Mouse (Mus musculus): ENCODE results near the gene Spaca3. TPM values are rescaled to one million over a fixed set of nuclear protein-coding genes. Genes with fewer than 3 reads are reported as not detected.

Spaca3 gene
- polyA plus RNA-seq, 2 experiments, result not detected

GRCm38 (mm10) chr11:80835395-80835794 is 22.8 kb upstream of the Spaca3 start:
- H3K27ac ChIP-seq (replicated peaks; ENCODE audit: low read depth, low read length), result no peak overlapping the region
- no peak overlapping the region for H3K4me2 ChIP-seq (replicated peaks; ENCODE audit: low read depth, low read length, severe bottlenecking)
- H3K4me3 ChIP-seq (replicated peaks; ENCODE audit: low read length), result no peak overlapping the region
- DNase-seq (ENCODE audit: low spot score), result no peak
- no peaks in the 10 kb centered on the region for H3K9me3 ChIP-seq (ENCODE audit: control insufficient read depth, low read length)
- H3K4me1 ChIP-seq (ENCODE audit: control insufficient read depth, insufficient read depth, low read length), result no peaks in the 10 kb centered on the region
- no peak for ATAC-seq (ENCODE audit: low FRiP score, low read depth)
- H3K27me3 ChIP-seq (ENCODE audit: control insufficient read depth, insufficient read depth, low read length), result no peaks in the 10 kb centered on the region
- H3K36me3 ChIP-seq (ENCODE audit: control insufficient read depth, insufficient read depth, low read length), result no peaks in the 10 kb centered on the region
- no peak for TF ChIP-seq POLR2A (IDR thresholded peaks at IDR 0.05; ENCODE audit: borderline replicate concordance, extremely low read depth, insufficient read depth, insufficient read length)
- H3K9ac ChIP-seq (ENCODE audit: low read depth, low read length, severe bottlenecking), result no peak overlapping the region
- 80% methylated on average over 2 of the region's 2 CpGs for WGBS

DNA sequence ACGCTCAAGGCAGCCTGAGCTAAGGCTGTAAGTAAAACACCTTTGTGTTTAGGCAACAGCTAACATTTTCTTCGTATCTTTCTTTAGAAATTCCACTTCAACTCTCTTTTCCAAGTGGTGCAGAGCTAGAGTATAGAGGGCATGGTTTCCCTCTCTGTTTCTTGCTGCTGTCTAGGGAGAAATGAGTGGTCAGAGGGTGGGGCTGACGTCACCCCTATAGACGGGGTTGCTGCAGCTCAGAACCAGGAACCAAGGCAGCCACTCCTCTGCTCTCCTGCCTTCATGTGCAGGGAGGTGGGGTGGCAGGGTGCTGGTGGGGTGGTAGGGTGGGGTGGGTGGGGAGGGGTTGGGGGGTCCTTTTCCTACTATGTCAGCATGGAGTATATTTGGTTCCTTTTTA is 22.3 kb upstream of the Spaca3 start:
- Histone ChIP-seq H3K9ac (ENCODE audit: low read depth, low read length, severe bottlenecking) (no peak overlapping the region), H3K4me3 (replicated peaks; ENCODE audit: low read length) (no peak overlapping the region), H3K9me3 (ENCODE audit: control insufficient read depth, low read length) (no peaks in the 10 kb centered on the region), H3K36me3 (ENCODE audit: control insufficient read depth, insufficient read depth, low read length) (no peaks in the 10 kb centered on the region), H3K27me3 (ENCODE audit: control insufficient read depth, insufficient read depth, low read length) (no peaks in the 10 kb centered on the region), H3K27ac (replicated peaks; ENCODE audit: low read depth, low read length) (no peak overlapping the region), H3K4me2 (replicated peaks; ENCODE audit: low read depth, low read length, severe bottlenecking) (no peak overlapping the region), H3K4me1 (ENCODE audit: control insufficient read depth, insufficient read depth, low read length) (no peaks in the 10 kb centered on the region)
- DNase-seq (ENCODE audit: low spot score) (no peak), ATAC-seq (ENCODE audit: low FRiP score, low read depth) (no peak)
- no peak for TF ChIP-seq POLR2A (IDR thresholded peaks at IDR 0.05; ENCODE audit: borderline replicate concordance, extremely low read depth, insufficient read depth, insufficient read length)
- WGBS, result 59% methylated on average over 4 of the region's 4 CpGs

GRCm38 (mm10) chr11:80838724-80839123 is 19.4 kb upstream of the Spaca3 start:
- Histone ChIP-seq H3K9ac (ENCODE audit: low read depth, low read length, severe bottlenecking) (no peak overlapping the region), H3K9me3 (ENCODE audit: control insufficient read depth, low read length) (no peaks in the 10 kb centered on the region), H3K4me3 (replicated peaks; ENCODE audit: low read length) (no peak overlapping the region), H3K4me2 (replicated peaks; ENCODE audit: low read depth, low read length, severe bottlenecking) (no peak overlapping the region), H3K4me1 (ENCODE audit: control insufficient read depth, insufficient read depth, low read length) (no peaks in the 10 kb centered on the region), H3K27ac (replicated peaks; ENCODE audit: low read depth, low read length) (no peak overlapping the region), H3K27me3 (ENCODE audit: control insufficient read depth, insufficient read depth, low read length) (no peaks in the 10 kb centered on the region), H3K36me3 (ENCODE audit: control insufficient read depth, insufficient read depth, low read length) (no peaks in the 10 kb centered on the region)
- ATAC-seq (ENCODE audit: low FRiP score, low read depth), result no peak
- TF ChIP-seq POLR2A (IDR thresholded peaks at IDR 0.05; ENCODE audit: borderline replicate concordance, extremely low read depth, insufficient read depth, insufficient read length), result no peak
- no peak for DNase-seq (ENCODE audit: low spot score)
- WGBS, result 91% methylated on average over 1 of the region's 1 CpGs

- Histone ChIP-seq H3K4me3 (replicated peaks; ENCODE audit: low read length) (no peak overlapping the region), H3K27me3 (ENCODE audit: control insufficient read depth, insufficient read depth, low read length) (no peaks in the 10 kb centered on the region), H3K27ac (replicated peaks; ENCODE audit: low read depth, low read length) (no peak overlapping the region), H3K36me3 (ENCODE audit: control insufficient read depth, insufficient read depth, low read length) (no peaks in the 10 kb centered on the region), H3K9ac (ENCODE audit: low read depth, low read length, severe bottlenecking) (no peak overlapping the region), H3K9me3 (ENCODE audit: control insufficient read depth, low read length) (no peaks in the 10 kb centered on the region), H3K4me1 (ENCODE audit: control insufficient read depth, insufficient read depth, low read length) (no peaks in the 10 kb centered on the region), H3K4me2 (replicated peaks; ENCODE audit: low read depth, low read length, severe bottlenecking) (no peak overlapping the region)
- WGBS, result 70% methylated on average over 2 of the region's 2 CpGs
- ATAC-seq (ENCODE audit: low FRiP score, low read depth) (no peak), DNase-seq (ENCODE audit: low spot score) (no peak)
- no peak for TF ChIP-seq POLR2A (IDR thresholded peaks at IDR 0.05; ENCODE audit: borderline replicate concordance, extremely low read depth, insufficient read depth, insufficient read length)
Observed at GRCm38 (mm10) chr11:80843435-80843834, 14.7 kb upstream of the Spaca3 start.

- Histone ChIP-seq H3K27me3 (ENCODE audit: control insufficient read depth, insufficient read depth, low read length) (no peaks in the 10 kb centered on the region), H3K9me3 (ENCODE audit: control insufficient read depth, low read length) (no peaks in the 10 kb centered on the region), H3K27ac (replicated peaks; ENCODE audit: low read depth, low read length) (no peak overlapping the region), H3K36me3 (ENCODE audit: control insufficient read depth, insufficient read depth, low read length) (no peaks in the 10 kb centered on the region), H3K4me3 (replicated peaks; ENCODE audit: low read length) (no peak overlapping the region), H3K4me1 (ENCODE audit: control insufficient read depth, insufficient read depth, low read length) (no peaks in the 10 kb centered on the region), H3K4me2 (replicated peaks; ENCODE audit: low read depth, low read length, severe bottlenecking) (no peak overlapping the region), H3K9ac (ENCODE audit: low read depth, low read length, severe bottlenecking) (no peak overlapping the region)
- ATAC-seq (ENCODE audit: low FRiP score, low read depth), result no peak
- 11% methylated on average over 7 of the region's 7 CpGs for WGBS
- TF ChIP-seq POLR2A (IDR thresholded peaks at IDR 0.05; ENCODE audit: borderline replicate concordance, extremely low read depth, insufficient read depth, insufficient read length), result no peak
- DNase-seq (ENCODE audit: low spot score), result no peak
Observed at GRCm38 (mm10) chr11:80845486-80845885, 12.7 kb upstream of the Spaca3 start.

DNA sequence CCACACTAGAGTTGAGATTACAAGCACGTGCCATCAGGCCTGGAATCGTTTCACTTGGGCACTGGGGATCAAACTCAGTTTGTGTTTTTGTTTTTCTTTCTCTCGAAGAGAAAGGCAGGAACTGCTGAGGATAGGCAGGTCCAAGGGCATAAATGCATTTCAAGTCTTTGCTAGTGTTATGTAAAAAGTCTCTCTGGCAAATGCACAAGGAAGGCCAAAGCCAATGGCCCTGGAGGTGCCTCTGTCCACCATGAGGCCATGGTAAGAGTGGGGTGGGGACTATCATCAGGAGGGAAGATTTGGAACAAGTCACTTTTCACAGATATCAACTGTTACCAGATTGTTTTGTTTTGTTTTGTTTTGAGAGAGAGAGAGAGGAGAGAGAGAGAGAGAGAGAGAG is 12.1 kb upstream of the Spaca3 start:
- Histone ChIP-seq H3K4me3 (replicated peaks; ENCODE audit: low read length) (no peak overlapping the region), H3K27me3 (ENCODE audit: control insufficient read depth, insufficient read depth, low read length) (no peaks in the 10 kb centered on the region), H3K4me2 (replicated peaks; ENCODE audit: low read depth, low read length, severe bottlenecking) (no peak overlapping the region), H3K36me3 (ENCODE audit: control insufficient read depth, insufficient read depth, low read length) (no peaks in the 10 kb centered on the region), H3K4me1 (ENCODE audit: control insufficient read depth, insufficient read depth, low read length) (no peaks in the 10 kb centered on the region), H3K9ac (ENCODE audit: low read depth, low read length, severe bottlenecking) (no peak overlapping the region), H3K9me3 (ENCODE audit: control insufficient read depth, low read length) (no peaks in the 10 kb centered on the region), H3K27ac (replicated peaks; ENCODE audit: low read depth, low read length) (no peak overlapping the region)
- no peak for TF ChIP-seq POLR2A (IDR thresholded peaks at IDR 0.05; ENCODE audit: borderline replicate concordance, extremely low read depth, insufficient read depth, insufficient read length)
- WGBS, result 13% methylated on average over 3 of the region's 3 CpGs
- no peak for ATAC-seq (ENCODE audit: low FRiP score, low read depth)
- DNase-seq (ENCODE audit: low spot score), result no peak
